Mouse (Mus musculus): ENCODE results near the gene Fam173a. TPM values are rescaled to one million over a fixed set of nuclear protein-coding genes. Genes with fewer than 3 reads are reported as not detected.

Gene Fam173a
- polyA plus RNA-seq, 1 experiment from 2014 or later, result 95.7 TPM

DNA sequence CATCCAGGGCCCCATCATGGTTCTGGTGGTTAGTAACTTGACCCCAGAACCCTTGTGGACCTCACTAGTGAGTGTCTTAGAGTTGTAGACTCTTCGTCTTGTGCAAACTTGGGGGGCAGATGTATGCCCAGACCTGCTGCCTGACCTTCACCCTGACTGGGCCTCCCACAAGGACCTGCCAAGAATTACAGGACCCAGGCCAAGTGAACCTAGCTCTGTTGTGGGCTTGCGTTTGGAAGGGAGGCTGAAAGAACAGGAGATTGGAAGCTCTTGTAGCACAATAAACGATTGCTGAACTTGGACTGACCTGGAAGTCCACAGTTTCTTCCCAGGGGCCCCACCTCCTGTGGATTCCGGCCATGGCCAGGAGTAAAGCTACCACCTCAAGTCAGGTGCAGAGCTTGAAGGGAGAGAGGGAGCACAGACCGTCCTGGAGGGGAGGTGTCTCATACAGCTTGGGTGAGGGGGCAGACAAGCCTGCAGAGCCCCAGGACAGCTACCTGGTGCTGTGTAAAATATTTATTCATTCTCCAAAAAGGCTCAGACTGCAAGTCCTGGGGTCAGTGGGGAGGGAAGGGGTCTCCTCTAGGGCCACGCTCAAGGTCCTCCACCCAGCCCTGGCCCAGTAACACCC lies 41.4 kb upstream of the Fam173a start:
- Histone ChIP-seq H3K4me1 (replicated peaks) (peaks cover 82% of the 10 kb centered on the region), H3K27me3 (no peaks in the 10 kb centered on the region), H3K27ac (replicated peaks) (peak overlapping the region; percentile 98), H3K4me3 (peak overlapping the region; percentile 57), H3K4me2 (peak overlapping the region; percentile 92), H3K9me3 (no peaks in the 10 kb centered on the region), H3K9ac (peak overlapping the region; percentile 70), H3K36me3 (peaks cover 19% of the 10 kb centered on the region)
- no peak for ATAC-seq (ENCODE audit: low FRiP score, low read depth)
- WGBS, result 50% methylated on average over 6 of the region's 6 CpGs

DNA sequence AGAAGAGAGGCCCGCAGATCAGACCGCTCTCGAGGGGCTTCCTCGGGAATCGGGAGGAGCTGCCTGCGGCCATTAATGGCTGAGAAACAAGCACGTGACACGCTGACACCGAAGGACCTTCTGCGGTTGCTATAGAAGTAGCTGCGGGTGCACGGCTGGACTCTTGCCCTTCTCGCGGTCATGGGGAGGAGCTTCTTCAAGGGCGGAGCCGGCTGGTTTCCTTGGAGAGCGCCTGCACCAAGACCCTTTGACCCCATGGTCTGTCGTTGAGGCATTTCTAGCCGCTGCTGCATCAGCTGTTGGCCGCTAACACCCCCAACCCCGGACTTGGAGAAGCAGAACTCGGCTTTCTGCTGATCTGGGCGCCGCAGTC lies 40.6 kb upstream of the Fam173a start, which contains the start of gene Stub1:
Gene Stub1, minus strand, starts transcription at position 114 of the 373 bp plus-strand sequence.
- H3K36me3 ChIP-seq, result peaks cover 16% of the 10 kb centered on the region
- no peak; the same call in none of the 2 replicates for ATAC-seq (ENCODE audit: low FRiP score, low read depth)
- H3K4me3 ChIP-seq, result peak within 1 kb of the TSS; percentile 57
- under 1% methylated on average over 24 of the region's 24 CpGs for WGBS
- H3K9ac ChIP-seq, result peak within 1 kb of the TSS; percentile 70
- H3K4me2 ChIP-seq, result peak within 1 kb of the TSS; percentile 92
- no peaks in the 10 kb centered on the region for H3K9me3 ChIP-seq
- H3K27me3 ChIP-seq, result no peaks in the 10 kb centered on the region
- peak within 1 kb of the TSS; percentile 98 for H3K27ac ChIP-seq (replicated peaks)
- peaks cover 85% of the 10 kb centered on the region for H3K4me1 ChIP-seq (replicated peaks)

DNA sequence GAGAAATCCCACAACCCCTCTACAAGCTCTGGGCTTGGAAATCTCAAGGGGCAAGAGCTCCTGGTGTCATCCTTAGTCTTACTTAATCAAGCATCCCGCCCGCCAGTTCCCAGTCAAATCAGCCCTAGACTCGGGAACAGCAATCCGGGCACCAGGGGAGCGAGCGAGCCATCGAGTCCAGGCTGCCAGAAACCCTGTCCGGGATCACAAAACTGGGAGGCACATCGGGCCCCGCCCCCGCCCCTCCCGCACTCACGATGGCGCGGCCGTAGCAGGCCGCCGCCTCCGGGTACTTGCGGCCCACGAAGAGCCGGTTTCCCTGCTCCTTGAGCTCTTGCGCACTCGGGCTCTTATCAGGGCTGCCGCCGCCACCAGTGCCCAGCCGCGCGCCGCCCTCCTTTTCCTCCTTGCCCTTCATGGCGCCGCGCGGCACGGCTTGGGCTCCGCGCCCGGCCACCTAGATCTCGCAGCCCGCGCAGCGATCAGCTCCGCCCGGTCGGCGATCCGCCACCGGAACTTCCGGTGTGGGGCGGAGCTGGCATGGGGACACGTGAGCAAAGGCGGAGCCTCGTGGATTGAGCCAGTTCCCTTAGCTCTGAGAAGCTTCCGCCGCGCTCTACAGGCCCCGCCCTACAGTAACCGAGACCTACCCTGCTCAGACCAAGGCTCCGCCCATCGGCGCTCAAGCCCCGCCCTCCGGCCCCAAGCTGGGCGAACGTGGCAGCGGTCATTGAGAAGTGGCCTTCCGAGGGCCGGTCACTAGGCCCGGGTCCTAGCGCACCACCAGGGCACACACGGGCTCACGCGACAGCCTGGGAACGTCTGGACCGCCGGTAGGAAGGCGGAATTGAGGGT lies 40.0 kb upstream of the Fam173a start:
- Histone ChIP-seq H3K4me2 (peak overlapping the region; percentile 92), H3K4me3 (peak overlapping the region; percentile 57), H3K9me3 (no peaks in the 10 kb centered on the region), H3K36me3 (peaks cover 16% of the 10 kb centered on the region), H3K27me3 (no peaks in the 10 kb centered on the region), H3K27ac (replicated peaks) (peak overlapping the region; percentile 98), H3K9ac (peak overlapping the region; percentile 70), H3K4me1 (replicated peaks) (peaks cover 85% of the 10 kb centered on the region)
- WGBS, result under 1% methylated on average over 72 of the region's 77 CpGs
- ATAC-seq (ENCODE audit: low FRiP score, low read depth), result peak; percentile 92

DNA sequence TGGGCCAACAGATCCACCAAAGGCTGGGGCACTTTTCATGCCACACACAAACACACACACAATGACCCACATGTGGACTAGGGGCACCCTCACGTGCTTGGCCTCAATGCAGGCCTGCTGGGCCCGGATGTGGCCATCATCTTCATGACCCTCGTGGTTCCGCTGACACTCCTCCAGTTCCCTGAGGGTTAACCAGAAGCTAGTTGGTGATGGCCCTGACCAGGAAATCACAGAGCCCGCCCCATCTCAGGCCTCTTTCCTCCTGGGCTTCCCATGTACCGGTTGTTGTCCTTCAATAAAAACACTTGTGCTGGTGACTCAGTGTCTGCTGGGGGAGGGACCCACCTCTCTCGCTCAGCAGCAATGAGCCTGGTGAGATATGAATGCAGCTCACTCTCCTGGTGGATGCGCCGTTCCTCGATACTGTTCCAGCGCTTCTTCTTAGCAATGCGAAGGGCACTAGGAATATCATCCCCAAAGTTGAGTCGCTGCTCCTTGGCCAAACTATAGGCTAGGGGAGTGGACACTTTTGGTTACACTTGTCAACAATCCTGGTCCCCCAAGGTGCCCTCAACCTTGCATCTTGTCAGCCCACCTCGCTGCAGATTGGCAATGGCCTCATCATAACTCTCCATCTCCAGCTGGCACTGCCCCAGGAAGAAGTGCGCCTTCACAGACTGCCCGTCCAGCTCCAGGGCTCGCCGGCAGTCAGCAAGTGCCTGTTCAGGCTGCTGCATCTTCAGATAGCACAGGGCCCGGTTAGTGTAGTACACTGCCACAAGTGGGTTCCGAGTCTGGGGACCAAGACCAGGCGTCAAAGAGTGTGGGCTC lies 39.0 kb upstream of the Fam173a start:
- Histone ChIP-seq H3K4me3 (peak overlapping the region; percentile 57), H3K27me3 (no peaks in the 10 kb centered on the region), H3K4me1 (replicated peaks) (peaks cover 85% of the 10 kb centered on the region), H3K4me2 (peak overlapping the region; percentile 92), H3K27ac (replicated peaks) (peak overlapping the region; percentile 98), H3K9ac (peak overlapping the region; percentile 70), H3K36me3 (peaks cover 26% of the 10 kb centered on the region), H3K9me3 (no peaks in the 10 kb centered on the region)
- WGBS, result 63% methylated on average over 21 of the region's 21 CpGs
- ATAC-seq (ENCODE audit: low FRiP score, low read depth), result no peak

DNA sequence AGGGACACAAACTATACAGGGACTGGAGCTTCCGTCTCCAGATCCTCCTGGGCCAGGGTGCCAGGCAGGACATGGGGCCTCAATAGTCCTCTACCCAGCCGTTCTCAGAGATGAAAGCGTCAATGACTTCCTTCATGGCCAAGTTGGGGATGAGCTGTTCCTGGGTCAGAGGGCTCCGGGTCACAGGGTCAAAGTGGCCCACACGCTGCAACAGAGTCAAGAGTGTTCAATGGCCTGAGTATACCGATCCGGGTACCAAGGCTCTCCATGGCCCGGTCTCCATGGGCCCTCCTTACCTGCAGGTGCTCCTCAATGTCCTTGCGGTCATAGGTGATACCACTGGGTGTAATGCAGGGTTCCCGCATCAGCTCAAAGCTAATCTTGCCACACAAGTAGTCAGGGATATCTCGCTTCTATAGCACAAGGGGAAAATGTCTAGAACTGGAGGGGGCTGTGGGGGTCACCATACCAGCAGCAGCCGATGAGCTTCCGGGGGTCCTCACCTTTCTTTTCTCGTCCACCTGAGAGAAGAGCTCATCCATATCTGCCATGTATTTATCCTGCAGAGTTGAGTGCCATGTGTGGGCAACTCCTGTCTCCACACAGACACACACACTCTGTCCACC lies 38.2 kb upstream of the Fam173a start:
- Histone ChIP-seq H3K27me3 (no peaks in the 10 kb centered on the region), H3K4me3 (peak overlapping the region; percentile 57; the same call in 1 of the 2 replicates)
- 88% methylated on average over 14 of the region's 14 CpGs for WGBS

DNA sequence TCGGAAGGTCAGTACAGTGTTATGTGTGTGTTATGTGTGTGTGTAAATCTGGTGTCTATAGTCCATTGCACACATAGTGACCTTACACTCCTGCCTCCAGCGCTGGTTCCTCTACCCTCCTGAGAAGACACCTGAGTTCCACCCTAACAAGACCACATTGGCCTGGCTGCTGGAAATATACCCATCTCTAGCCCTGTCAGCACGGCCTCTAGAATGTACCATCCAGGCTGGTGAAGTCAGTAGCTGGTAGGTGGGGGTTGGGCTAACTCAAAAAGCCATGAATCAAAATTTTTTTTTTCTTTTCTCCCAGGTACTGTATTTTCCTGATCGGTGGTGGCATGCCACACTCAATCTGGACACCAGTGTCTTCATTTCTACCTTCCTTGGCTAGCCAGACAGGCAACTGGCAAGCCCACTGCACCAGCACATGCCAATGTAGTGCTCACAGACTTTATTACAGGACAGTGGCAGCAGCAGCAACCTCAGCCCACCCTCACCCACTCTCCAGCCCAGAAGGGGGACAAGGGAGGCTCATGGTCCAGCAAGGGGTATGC lies 37.6 kb upstream of the Fam173a start:
- WGBS, result 87% methylated on average over 4 of the region's 4 CpGs
- Histone ChIP-seq H3K36me3 (peaks cover 28% of the 10 kb centered on the region), H3K27ac (replicated peaks) (no peak overlapping the region), H3K4me2 (peak overlapping the region; percentile 92), H3K4me3 (peak overlapping the region; percentile 69), H3K27me3 (no peaks in the 10 kb centered on the region), H3K9me3 (no peaks in the 10 kb centered on the region), H3K9ac (no peak overlapping the region), H3K4me1 (replicated peaks) (peaks cover 84% of the 10 kb centered on the region)
- no peak for ATAC-seq (ENCODE audit: low FRiP score, low read depth)

More for the DNA sequence above, 38.2 kb upstream of the Fam173a start:
- H3K9me3 ChIP-seq, result no peaks in the 10 kb centered on the region
- no peak for ATAC-seq (ENCODE audit: low FRiP score, low read depth)
- peaks cover 28% of the 10 kb centered on the region for H3K36me3 ChIP-seq
- H3K4me2 ChIP-seq, result peak overlapping the region; percentile 92
- 0 out of 2 replicates have a peak overlapping the region, but pooled peaks have one; percentile 70 for H3K9ac ChIP-seq
- H3K27ac ChIP-seq (replicated peaks), result no peak overlapping the region
- peaks cover 84% of the 10 kb centered on the region for H3K4me1 ChIP-seq (replicated peaks)

DNA sequence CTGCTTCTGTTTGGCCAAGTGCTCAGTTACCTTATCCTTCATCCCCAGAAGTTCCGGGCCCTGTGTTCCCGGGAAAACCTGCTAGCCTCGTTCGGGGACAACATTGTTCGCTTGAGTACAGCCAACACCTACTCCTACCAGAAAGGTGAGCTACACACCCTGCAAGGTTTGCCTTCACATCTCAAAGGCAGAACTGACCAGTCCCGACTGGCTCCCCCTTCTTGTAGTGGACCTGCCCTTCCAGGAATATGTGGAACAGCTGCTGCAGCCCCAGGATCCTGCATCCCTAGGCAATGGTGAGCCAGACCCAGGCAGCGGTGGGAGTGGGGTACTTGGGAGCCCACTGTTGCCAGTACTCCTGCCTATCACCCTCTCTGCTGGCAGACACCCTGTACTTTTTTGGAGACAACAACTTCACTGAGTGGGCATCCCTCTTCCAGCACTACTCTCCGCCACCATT lies 36.9 kb upstream of the Fam173a start:
- H3K27ac ChIP-seq (replicated peaks), result peak overlapping the region; percentile 92
- H3K9ac ChIP-seq, result peak overlapping the region; percentile 85
- peak overlapping the region; percentile 69 for H3K4me3 ChIP-seq
- no peaks in the 10 kb centered on the region for H3K9me3 ChIP-seq
- H3K27me3 ChIP-seq, result no peaks in the 10 kb centered on the region
- WGBS, result 38% methylated on average over 8 of the region's 8 CpGs
- peak overlapping the region; percentile 92 for H3K4me2 ChIP-seq
- no peak for ATAC-seq (ENCODE audit: low FRiP score, low read depth)
- peaks cover 28% of the 10 kb centered on the region for H3K36me3 ChIP-seq
- peaks cover 84% of the 10 kb centered on the region for H3K4me1 ChIP-seq (replicated peaks)

DNA sequence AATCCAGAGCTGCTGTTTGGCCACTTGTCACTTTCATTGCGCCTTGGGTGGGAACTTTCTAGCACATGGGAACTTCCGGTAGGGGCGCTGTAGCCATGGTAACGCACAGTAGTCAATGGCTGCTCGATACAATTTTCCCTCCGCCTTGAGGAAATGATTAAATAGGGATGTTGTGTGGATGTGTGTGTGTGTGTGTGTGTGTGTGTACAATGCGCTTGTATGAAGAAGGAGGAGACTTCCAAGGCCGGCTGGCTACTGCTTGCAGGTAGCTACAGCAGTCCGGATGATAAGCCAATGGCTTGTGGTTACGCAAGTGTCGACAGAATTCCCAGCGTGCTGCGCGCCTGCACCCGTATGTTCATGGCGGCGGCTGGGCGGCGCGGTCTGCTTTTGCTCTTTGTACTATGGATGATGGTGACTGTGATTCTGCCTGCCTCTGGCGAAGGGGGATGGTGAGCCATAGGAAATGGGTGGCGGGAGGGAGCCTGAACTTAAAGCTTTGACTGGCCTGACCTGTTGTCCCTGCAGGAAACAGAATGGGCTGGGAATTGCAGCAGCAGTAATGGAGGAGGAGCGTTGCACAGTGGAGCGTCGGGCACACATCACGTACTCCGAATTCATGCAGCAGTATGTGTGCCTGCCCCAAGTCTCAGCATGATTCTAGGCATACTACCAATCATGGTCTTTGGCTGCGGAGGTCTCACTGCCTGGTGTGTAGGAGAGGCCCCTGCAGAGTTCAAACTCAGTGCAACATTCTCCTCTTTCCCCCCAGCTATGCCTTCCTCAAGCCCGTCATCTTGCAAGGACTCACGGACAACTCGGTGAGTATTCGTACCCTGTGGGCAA lies 36.2 kb upstream of the Fam173a start, which contains the start of gene Jmjd8:
Gene Jmjd8, plus strand, starts transcription at position 156 of the 846 bp plus-strand sequence.
- peak within 1 kb of the TSS; percentile 69 for H3K4me3 ChIP-seq
- H3K36me3 ChIP-seq, result peaks cover 28% of the 10 kb centered on the region
- peak within 1 kb of the TSS; percentile 85 for H3K9ac ChIP-seq
- no peaks in the 10 kb centered on the region for H3K27me3 ChIP-seq
- H3K4me2 ChIP-seq, result peak within 1 kb of the TSS; percentile 92
- ATAC-seq (ENCODE audit: low FRiP score, low read depth), result peak; percentile 60
- H3K9me3 ChIP-seq, result no peaks in the 10 kb centered on the region
- 1% methylated on average over 32 of the region's 32 CpGs for WGBS
- H3K4me1 ChIP-seq (replicated peaks), result peaks cover 84% of the 10 kb centered on the region
- peak within 1 kb of the TSS; percentile 92 for H3K27ac ChIP-seq (replicated peaks)

DNA sequence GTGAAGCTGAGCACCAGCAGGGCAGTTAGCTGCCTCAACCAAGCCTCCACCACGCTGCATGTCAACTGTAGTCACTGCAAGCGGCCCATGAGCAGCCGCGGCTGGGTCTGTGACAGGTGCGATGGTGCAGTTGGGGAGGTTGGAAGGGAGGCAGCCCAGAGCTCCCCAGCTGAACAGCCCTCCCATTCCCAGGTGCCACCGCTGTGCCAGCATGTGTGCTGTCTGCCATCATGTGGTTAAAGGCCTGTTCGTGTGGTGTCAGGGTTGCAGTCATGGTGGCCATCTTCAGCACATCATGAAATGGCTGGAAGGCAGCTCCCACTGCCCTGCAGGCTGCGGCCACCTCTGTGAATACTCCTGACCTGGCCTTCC lies 35.5 kb upstream of the Fam173a start:
- H3K4me1 ChIP-seq (replicated peaks), result peaks cover 82% of the 10 kb centered on the region
- 86% methylated on average over 8 of the region's 8 CpGs for WGBS
- no peak; the same call in 1 of the 2 replicates for ATAC-seq (ENCODE audit: low FRiP score, low read depth)

DNA sequence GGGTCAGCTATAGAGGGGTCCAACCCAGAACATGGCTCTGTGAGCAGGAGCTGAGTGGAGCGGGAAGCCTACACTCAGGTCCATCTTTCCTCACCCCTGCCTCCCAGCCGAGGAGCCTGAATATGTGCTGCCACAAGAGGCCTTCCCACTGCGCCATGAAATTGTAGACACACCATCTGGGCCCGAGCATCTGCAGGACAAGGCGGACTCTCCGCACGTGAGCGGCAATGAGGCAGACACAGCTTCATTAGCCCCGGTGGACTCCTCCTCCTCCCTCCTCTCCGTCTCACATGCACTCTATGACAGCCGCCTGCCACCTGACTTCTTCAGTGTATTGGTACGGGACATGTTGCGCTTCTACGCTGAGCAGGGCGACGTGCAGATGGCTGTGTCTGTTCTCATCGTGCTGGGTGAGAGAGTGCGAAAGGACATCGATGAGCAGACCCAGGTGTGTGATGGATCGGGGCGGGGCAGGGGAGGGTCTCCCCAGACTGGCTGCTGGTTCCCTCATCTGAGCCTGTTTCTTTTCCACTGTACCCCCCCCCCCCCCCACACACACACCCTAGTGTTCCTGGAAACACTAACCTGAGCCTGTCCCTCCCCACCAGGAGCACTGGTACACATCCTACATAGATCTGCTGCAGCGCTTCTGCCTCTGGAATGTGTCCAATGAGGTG lies 35.0 kb upstream of the Fam173a start:
- ATAC-seq (ENCODE audit: low FRiP score, low read depth), result no peak
- no peak overlapping the region for H3K4me3 ChIP-seq
- H3K9me3 ChIP-seq, result no peaks in the 10 kb centered on the region
- H3K27ac ChIP-seq (replicated peaks), result peak overlapping the region; percentile 92; the same call in 1 of the 2 replicates
- WGBS, result 85% methylated on average over 22 of the region's 22 CpGs
- no peak overlapping the region for H3K9ac ChIP-seq
- peak overlapping the region; percentile 92 for H3K4me2 ChIP-seq
- H3K4me1 ChIP-seq (replicated peaks), result peaks cover 85% of the 10 kb centered on the region
- H3K36me3 ChIP-seq, result peaks cover 28% of the 10 kb centered on the region
- H3K27me3 ChIP-seq, result no peaks in the 10 kb centered on the region

More for the DNA sequence above, 35.5 kb upstream of the Fam173a start:
- H3K4me3 ChIP-seq, result peak overlapping the region; percentile 69
- H3K27me3 ChIP-seq, result no peaks in the 10 kb centered on the region
- no peaks in the 10 kb centered on the region for H3K9me3 ChIP-seq
- H3K4me2 ChIP-seq, result peak overlapping the region; percentile 92
- peak overlapping the region; percentile 92 for H3K27ac ChIP-seq (replicated peaks)
- peaks cover 28% of the 10 kb centered on the region for H3K36me3 ChIP-seq
- peak overlapping the region; percentile 85 for H3K9ac ChIP-seq

Measured in hindbrain, embryonic 15.5 days (tissue).